Mouse (Mus musculus): ENCODE measurements around the gene Amh.
"Not testable (repeated sequence)": the region's sequence is repeated elsewhere in the genome, so short reads cannot be mapped to it uniquely, and the experiment has no call there.

Amh gene

DNA sequence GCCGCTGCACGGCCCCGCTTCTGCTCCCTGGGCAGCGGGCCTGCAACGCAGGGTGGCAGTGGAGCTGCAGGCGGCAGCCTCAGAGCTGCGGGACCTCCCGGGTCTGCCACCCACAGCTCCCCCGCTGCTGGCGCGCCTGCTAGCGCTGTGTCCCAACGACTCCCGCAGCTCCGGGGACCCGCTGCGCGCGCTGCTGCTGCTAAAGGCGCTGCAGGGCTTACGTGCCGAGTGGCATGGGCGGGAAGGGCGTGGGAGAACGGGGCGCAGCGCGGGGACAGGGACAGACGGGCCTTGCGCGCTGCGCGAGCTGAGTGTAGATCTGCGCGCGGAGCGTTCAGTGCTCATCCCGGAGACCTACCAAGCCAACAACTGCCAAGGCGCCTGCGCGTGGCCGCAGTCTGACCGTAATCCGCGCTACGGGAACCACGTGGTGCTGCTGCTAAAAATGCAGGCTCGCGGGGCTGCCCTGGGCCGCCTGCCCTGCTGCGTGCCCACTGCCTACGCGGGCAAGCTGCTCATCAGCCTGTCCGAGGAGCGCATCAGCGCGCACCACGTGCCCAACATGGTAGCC is 2.1 kb downstream of the Amh start:
- peak; percentile 55 for DNase-seq (ENCODE audit: low read depth, low spot score)

- no peak for DNase-seq (ENCODE audit: low read depth, low spot score)
These were observed 3.3 kb downstream of the Amh start for GRCm38 (mm10) chr10:80808099-80808984.

GRCm38 (mm10) chr10:80808985-80809632 is 4.1 kb downstream of the Amh start:
- no peak for DNase-seq (ENCODE audit: low read depth, low spot score)

DNA sequence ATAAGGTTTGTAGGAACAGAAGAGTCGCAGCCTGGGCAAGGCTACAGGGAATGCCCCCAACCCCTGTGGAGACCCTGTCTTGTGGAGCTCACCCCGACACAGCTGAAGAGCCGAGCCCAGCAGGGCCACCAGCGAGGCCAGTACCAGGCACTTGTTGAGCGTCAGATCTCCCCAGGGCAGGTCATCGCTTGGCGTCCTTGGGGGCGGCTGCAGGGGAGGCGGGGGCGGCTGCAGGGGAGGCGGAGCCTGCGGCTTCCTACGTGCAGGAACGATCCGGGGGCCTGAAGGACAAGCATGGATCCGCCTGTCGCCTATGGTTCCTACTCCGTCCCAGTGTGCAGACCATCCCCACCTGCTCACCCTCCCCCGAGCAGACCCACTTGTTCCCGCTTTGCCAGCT is 5.0 kb downstream of the Amh start:
- no peak for DNase-seq (ENCODE audit: low read depth, low spot score)

DNA sequence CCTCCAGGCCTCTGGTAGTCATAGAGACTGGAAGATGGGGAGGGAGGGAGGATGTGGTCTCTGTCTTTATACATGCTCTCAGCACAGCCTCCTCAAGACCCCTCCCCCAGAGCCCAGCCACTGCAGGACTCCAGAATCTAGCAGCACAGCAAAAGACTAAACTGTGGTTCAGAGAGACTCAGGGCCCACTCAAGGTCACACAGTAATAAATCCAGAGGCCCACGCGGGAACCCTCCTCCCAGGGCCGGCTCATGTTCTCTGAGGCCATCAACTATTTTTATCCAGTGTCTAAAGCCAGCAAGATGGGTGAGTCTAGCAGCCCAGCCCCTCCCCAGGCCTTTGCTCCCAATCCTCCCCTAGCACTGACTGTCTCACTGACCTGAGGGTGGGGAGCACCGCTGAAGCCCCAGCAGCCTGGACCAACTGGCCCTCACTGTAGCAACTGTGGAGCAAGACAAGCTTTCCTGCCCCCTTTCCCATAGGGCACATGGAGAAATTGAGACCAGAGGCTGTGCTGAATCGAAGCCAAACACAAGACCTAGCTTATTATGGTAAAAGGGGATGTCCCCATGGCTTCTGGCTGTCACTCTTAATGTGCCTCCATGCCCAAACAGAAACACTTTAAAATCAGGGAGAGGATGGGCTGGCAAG is 7.5 kb downstream of the Amh start:
- no peak for DNase-seq (ENCODE audit: low read depth, low spot score)

DNA sequence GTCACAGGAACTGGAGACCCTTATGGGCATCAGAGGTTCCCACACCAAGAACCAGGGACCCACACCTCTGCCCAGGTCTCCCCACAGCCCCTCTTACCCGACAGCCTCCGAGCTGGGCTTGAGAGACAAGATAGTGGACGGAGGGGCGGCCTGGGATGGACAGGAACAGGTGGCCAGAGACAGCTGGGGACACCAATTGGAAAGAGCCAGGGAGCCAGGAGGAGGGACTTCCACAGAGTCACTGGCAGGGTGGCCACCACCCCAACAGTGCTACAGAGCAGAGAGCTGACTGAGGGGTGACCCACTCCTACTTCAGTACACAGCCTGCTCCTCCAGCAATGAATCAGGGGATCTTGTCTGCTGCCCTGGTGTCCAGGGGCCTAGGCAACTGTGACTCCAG is 8.3 kb downstream of the Amh start, which contains the start of gene Jsrp1:
TSS of gene Jsrp1 (minus strand) at position 133 of the 400 bp plus-strand sequence.
- DNase-seq (ENCODE audit: low read depth, low spot score) = no peak

DNA sequence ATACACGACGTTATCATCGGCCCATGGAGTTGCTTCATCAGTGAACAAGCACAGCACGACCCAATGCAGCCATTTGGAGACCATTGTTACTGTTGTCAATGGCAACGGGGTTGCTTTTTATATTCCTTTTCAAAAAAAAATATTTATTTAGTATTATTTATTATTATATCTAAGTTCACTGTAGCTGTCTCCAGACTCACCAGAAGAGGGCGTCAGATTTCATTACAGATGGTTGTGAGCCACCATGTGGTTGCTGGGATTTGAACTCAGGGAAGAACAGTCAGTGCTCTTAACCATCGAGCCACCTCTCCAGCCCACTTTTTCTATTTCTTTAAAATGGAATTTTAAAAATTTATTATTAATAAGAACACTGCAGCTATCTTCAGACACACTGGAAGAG is 9.8 kb downstream of the Amh start:
- DNase-seq (ENCODE audit: low read depth, low spot score) = no peak

DNA sequence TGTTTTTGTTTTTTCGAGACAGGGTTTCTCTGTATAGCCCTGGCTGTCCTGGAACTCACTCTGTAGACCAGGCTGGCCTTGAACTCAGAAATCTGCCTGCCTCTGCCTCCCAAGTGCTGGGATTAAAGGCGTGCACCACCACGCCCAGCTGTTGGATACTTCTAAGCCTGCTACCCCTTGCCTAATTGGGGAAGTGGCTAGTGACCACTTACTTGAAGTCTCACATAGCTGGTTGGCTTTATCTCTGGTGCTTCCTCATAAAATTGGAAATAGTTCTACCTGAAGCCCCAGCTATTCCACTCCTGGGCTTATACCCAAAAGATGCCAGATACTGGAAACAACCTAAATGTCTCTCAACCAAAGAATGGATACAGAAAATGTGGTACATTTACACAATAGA is 11.3 kb downstream of the Amh start:
- DNase-seq (ENCODE audit: low read depth, low spot score) = not testable (repeated sequence)

DNA sequence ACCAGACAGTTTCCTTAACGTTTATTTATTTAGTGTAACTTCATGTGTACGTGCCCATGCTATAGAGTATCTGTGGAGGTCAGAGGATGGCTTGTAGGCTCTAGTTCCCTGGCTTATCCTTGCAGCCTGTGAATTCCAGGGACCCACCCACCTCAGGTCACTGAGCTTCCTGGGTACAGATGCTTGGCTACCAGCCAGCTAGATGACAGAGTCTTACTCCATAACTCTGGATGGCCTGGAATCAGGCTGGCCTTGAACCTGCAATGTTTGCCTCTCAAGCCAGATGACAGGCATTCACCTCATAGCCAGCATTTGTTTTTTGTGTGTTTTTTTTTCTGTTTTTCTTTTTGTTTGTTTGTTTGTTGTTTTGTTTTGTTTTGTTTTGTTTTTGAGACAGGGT is 12.1 kb downstream of the Amh start:
- DNase-seq (ENCODE audit: low read depth, low spot score) = no peak

DNA sequence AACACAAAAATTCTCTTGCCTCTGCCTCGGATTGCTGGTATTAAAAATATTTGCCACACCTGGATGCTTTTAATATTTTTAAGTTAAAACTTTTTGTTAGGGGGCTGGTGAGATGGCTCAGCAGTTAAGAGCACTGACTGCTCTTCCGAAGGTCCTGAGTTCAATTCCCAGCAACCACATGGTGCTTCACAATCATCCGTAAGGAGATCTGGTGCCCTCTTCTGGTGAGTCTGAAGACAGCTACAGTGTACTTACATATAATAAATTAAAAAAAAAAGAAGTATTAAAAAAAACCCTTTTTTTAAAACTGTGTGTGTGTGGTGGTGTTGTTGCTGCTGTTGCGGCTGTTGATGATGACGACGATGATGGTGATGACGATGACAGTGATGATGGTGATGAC is 12.9 kb downstream of the Amh start:
- not testable (repeated sequence) for DNase-seq (ENCODE audit: low read depth, low spot score)

- DNase-seq (ENCODE audit: low read depth, low spot score) = no peak
These were observed 13.7 kb downstream of the Amh start for GRCm38 (mm10) chr10:80818599-80819281.

DNA sequence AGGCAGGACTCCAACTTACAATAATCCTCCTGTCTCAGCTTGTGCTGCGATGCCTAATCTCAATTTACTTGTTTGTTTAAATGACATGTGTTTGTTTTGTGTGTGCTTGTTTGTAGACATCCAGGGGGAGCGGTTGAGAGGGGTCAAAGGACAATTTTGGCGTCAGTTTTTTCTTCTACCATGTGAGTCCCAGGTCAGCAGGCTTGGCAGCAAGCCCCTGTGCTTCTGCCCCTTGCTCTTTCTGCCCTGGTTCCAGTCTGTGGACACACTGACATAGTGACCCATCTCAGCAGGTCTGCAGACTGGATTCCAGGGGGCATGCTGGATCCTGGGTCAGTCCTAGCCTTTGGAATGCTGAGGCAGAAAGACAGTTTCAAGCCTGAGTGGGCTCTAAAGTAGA is 14.4 kb downstream of the Amh start:
- DNase-seq (ENCODE audit: low read depth, low spot score) = no peak

DNA sequence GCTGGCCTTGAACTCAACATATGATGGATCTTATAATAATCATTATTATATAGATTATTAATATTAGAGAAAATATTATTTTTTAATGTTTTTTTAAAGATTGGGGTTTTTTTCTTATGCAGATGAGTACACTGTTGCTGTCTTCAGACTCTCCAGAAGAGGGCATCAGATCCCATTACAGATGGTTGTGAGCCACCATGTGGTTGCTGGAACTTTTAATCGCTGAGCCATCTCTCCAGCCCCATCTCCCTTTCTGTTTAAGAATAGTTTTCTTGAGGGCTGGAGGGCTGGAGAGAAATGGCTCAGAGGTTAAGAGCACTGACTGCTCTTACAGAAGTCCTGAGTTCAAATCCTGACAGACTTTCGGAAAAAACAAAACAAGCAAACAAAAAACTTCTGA is 16.9 kb downstream of the Amh start:
- no peak for DNase-seq (ENCODE audit: low read depth, low spot score)

- no peak for DNase-seq (ENCODE audit: low read depth, low spot score)
These were observed 17.5 kb downstream of the Amh start for GRCm38 (mm10) chr10:80822528-80822927.

GRCm38 (mm10) chr10:80823316-80823715 is 18.3 kb downstream of the Amh start:
- DNase-seq (ENCODE audit: low read depth, low spot score) = no peak

DNA sequence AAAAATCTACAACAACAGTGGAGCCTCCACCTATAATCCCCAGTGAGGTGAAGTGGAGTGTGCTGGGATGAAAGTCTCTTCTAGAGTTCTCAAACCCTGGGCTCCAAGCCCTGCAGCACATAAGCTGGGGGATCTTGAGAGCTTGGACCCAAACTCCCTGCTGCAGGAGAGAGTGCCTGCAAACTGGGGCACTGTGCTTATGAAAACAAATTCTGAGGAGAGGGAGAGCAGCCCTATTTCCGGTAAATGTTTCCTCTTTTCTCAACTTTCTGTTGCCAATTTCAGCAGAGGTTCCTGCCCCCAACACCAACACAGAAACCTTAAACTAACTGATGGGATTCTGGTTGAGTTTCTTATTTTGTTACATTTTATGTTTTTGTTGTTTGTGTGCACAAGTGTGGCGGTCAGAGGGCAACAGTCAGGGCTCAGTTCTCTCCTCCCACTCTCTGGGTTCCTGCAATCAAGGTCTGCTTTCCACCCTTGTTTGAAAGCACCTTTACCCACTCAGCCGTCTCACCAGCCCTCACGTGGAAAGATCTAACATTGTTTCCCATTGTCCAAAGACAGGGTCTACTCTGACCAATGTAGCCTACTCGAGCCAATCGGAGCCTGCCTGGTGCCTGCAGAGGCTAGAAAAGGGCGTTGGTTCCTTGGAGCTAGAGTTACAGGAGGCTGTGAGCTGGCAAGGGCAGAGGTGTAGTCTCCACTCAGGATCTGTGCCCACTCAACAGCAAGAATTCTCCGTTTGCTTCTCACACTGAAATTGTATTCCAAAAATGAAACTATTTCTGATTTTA is 19.0 kb downstream of the Amh start:
- no peak for DNase-seq (ENCODE audit: low read depth, low spot score)

- DNase-seq (ENCODE audit: low read depth, low spot score) = no peak
These were observed 19.8 kb downstream of the Amh start for GRCm38 (mm10) chr10:80824827-80825226.

DNA sequence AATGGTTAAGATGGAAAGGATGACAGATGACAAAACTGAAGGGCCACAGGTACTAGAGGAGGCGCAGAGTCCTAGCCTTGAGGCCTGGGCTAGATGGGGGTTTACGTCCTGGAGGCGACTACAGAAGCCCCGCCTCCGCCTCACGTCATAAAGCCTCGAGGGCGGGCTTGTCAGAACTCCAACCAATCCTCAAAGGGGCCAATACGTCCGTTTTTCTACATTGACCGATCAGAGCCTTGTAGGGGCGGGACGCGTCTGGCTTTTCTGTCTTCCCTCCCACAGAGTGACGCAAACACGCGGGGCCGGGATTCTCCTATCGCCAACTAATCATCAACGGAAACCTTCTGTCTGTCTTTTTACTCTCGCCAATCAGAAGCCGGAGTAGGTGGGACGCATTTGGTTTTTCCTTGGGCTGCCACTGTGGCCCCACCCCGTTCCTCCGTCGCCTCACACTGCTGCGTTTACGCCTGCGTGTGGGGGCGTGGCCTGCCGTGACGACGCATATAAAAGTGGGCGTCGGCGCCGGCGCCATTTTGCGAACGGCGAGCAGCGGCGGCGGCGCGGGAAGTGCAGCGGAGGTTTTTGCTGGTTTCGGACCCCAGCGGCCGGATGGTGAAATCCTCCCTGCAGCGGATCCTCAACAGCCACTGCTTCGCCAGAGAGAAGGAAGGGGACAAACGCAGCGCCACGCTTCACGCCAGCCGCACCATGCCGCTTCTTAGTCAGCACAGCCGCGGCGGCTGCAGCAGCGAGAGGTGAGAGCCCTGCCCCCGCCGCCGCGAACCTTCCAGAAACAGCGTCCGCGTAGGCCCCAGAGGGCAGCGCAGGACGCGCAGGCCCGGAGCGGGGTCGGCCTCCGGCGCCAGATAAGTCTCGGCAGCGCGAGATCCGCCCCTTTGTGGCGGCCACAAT is 21.4 kb downstream of the Amh start, which contains the start of gene Oaz1:
TSS of gene Oaz1 (plus strand) at position 506 of the 912 bp plus-strand sequence.
- DNase-seq (ENCODE audit: low read depth, low spot score) = peak; percentile 99

DNA sequence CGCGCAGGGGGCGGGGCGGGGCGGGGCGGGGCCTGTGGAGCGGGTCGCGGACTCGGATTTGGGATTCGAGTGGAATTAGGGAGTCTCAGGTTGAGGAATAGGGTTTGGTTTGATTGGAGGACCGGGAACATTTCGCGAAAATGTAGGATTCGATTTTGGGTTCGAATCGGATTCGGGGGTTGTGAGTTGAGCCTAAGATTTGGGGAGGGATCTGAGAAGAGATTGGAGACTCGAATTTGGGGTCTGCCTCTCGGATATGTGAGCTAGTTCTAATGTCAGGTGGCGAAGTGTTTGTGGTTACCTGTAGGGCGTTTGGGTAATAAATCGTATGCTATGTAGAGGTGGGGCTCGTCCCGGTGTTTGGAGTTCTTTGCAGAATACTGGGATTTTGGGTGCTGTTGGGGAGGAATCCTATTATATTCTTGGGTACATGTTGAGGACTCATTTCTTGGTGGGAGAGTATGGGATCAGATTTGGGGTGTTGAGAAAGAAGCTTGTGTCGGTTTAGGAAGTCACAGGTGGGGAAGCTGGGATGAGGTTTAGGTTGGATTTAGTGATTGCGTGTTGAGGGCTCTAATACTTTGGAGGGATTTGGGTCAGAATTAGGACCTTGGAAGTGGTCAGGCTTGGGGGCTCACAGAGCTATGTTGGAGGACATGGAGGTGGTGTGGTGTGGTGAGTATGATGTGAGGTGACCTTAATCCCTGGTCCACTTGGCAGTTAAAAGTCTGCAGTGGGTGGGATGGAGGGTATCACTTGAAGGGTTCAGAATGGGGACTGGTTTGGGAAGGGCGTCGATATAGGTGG is 22.2 kb downstream of the Amh start:
- no peak for DNase-seq (ENCODE audit: low read depth, low spot score)
